Mouse (Mus musculus): Measurements from ENCODE around the gene Fbxl19.

DNA sequence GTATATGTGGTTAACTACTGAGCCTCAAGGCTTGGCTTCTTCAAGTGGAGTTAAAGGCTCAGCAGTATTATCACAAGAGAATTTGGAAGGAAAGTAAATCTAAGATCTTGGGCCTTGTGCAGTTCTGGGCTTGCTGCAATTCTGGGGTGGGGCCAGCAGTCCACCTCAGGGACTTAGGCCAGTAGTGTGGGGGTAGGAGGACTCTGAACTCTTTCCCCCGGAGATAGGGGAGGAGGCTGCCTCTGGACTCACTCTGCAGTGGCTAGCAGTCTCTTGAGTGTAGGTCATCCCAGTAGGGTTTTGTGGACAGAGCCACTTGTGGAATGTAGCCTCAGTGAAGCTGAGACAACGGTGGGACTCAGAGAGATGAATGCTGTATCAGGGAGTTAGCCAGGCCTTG is 21.4 kb downstream of the Fbxl19 start:
- no peak for TF ChIP-seq CTCF (IDR thresholded peaks at IDR 0.05; ENCODE audit: extremely low read depth, insufficient read depth, insufficient read length, insufficient replicate concordance)
- TF ChIP-seq POLR2A (IDR thresholded peaks at IDR 0.05; ENCODE audit: low read depth, low read length), result no peak

Measured in spleen, adult 2 months (tissue).